Mouse (Mus musculus) kidney, adult 8-10 months (tissue): ENCODE data around the gene Nrxn1.
"Not testable (repeated sequence)": the region's sequence is repeated elsewhere in the genome, so short reads cannot be mapped to it uniquely, and the experiment has no call there.

ENCODE experiments used
- DNase-seq, 2 experiments: peaks; one replicate each; pipeline ENCODE4 v3.0.0; 2022

The Nrxn1 gene

DNA sequence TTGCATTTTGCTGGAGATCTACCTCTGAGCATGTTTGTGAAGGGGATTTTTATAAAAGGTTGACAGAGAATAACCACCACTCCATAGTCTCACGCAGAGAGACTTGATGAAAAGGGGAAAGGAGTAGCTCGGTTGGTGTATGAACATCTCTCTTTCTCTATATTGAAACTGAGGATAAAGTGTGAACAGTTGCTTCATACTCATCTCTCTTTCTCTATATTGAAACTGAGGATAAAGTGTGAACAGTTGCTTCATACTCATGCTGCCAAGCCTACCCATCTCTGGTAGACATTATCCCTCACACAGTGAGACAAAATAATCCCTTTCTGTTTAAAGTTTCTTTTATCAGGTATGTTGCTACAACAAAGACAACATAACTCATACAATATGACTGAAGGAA lies 854.4 kb downstream of the Nrxn1 start:
- DNase-seq = no peak

DNA sequence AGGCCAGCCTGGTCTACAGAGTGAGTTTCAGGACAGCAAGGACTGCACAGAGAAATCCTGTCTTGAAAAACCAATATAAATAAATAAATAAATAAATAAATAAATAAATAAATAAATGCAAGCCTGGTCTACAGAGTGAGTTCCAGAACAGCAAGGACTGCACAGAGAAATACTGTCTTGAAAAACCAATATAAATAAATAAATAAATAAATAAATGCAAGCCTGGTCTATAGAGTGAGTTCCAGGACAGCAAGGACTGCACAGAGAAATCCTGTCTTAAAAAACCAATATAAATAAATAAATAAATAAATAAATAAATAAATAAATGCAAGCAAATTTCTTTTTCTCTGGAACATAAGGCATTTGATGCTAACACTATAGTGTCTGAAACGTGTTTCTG lies 857.2 kb downstream of the Nrxn1 start:
- DNase-seq = not testable (repeated sequence)

DNA sequence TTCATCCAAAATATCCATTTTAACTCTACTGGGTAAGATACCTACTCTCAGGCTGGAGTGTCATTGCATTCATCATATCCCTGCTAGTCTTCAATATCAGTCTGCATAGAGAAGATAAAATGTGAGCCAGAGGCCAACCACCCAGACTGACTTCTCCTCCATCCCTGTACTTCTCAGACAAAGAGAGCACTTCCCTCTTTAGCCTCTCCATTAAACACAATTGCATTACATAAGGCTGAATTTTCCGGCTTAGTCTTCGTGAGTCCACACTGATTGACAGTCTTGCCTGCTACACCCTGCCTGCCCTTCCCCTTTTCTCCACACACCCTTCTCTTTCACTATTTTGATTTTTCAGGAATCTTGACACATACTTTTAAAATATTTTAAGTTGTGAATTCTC lies 858.1 kb downstream of the Nrxn1 start:
- no peak for DNase-seq

DNA sequence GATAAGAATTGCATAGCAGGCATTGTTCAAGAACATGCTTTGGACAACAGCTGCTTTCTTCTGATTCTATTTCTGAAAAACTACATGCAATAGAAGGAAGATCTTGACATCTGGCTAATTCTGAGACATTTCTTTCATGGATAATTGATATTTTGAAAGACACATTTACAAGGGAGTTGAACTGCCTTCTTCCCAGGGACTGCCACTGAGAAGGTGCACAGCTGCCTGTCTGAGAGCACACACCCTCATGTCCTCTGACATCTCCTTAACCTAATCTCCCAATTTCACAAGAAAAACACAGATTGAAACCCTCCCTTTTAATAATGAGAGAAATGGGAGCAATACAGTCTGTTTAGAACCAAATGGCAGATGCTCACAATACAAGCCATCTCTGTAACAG lies 884.3 kb downstream of the Nrxn1 start:
- DNase-seq = no peak

DNA sequence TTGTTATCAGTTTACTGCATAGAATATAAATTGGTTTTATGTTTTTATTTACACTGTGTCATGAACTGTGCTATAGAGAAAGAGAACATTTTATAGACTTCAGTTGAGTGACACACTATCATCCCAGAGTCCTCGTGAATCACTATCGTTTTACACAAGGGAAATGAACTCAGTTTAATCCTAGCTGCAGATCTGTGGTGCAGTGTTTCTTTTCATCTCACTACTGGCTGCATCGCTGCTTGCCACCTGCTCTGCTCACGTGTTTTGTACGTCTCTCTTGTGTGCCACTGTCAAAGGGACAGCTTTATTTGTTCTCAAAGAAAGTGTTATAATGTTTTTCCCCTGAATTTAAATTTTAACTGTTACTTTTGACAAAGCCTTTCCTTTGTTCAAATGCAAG lies 885.3 kb downstream of the Nrxn1 start:
- no peak for DNase-seq

DNA sequence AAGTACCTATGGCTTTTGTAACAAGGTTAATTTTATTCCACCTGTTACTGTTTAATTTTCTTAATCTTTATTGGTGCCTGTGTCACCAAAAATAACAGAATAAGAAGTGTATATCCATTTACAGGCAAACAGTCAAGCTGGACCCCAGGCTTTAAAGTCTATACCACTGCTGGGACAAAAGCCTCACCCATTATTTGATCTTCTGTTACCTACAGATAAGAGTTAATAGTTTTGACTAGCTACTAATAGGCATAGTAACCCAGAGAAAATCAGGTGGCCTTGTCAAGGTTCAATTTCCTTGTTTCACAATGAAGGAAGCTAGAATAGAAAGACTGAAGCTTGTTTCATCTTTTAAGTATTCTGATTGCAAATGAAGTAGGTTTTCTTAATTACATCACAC lies 888.9 kb downstream of the Nrxn1 start:
- no peak for DNase-seq

DNA sequence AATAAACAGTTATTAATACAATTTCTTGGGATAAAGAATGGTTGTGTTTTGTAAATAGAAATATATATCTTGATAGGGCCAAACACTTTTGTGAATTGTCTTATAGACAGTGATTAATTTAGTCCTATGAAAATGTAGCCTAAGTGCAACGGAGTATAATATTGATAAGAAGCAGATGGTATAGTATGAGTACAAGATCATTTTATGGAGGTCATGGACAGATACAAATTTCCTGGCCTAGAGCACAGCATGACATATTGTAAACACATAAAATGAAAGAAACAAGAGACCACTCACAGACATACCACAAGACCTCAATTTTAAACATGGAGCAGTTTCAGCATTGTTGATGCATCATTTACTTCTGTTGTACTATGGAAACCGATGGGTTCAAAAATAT lies 890.1 kb downstream of the Nrxn1 start:
- DNase-seq = no peak

DNA sequence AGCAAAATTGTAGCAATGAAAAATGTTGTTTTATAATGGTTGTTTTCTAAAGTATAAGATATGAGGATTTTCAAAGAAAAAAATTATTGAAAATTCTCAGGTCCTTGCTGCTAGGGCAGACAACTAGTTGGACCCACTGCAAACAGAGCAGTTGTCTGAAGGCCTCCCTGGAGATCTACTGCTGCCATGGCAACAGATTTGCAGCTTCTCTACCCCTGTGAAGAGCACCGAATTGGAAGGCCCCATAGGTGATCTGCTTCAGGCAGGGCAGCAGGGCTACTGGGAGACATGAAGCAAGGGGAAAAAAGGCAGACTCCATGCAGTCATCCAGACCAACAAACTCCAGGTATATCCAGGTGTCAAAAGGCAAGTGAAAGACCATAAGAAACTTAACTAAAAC lies 896.1 kb downstream of the Nrxn1 start:
- no peak for DNase-seq

DNA sequence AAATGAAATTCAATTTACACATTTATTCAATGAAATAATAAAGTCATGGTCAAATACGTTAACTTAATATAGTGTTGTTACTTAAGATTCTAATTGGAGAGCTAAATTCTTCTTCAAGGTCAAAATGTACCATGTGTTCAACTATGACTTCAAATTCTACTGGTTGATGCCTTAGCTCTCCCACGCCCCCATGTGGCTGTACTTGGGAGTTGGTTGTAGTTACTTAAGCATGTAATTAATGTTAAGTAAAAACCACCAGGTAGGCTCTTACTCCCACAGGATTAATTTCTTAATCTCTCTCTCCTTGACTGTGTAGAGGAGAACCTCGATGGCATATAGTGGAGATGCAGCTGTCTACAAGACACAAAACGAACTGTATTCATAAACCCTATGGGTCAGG lies 951.3 kb downstream of the Nrxn1 start:
- DNase-seq = peak in 1 of 2 experiments; percentile 47

DNA sequence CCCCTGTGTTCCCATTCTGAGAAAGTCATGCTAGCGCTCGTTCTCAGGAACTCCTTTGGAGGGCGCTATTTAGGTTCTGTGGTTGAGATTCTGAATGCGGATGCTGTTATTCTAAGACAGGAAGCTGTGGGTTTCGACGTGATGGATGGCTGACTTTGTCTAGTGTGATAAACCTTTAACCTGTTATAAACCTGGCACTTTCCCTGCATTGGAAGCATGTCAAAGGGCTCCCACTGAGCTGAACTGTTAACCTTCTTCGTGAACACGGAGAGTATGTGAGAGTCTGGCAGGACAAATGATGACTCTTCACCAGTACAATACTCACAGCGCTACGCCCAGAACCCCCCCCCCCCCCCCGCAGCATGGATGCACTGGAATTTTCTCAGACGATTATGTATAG lies 962.0 kb downstream of the Nrxn1 start:
- DNase-seq = no peak

DNA sequence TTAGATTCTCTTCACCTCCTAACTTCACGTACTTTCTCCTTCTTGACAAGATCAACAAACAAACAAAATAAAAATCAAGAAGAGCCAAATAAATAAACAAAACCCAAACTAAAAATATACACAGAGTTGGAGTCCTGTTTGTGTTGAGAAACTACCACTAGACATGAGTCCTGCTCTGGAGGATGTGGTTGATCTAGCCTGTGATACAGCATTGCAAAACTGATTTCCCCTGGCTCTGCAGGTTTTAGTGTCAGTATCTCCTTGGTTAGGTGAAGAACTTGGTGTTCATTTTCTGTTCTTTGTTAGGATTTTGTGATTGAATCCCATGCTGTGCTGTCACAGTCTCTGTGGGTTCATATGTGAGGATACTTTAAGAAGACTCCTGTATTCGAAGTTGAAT lies 963.7 kb downstream of the Nrxn1 start:
- no peak for DNase-seq

DNA sequence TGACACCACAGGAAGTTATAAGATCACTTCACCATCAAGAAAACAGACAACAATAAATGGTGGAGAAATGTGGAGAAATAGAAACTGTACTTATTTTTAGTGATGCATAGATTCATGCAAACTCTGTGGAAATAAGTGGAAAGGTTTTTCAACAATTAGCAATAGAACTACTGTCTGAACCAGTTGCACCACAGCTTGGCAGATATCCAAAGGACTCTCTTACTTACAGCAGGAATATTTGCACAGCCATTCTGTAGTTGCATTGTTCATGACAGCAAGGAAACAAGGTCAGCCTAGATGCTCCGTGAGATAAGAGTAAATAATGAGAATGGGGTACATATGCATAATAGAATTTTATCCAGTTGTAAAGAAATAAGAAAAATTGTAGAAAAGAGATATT lies 965.3 kb downstream of the Nrxn1 start:
- DNase-seq = no peak

DNA sequence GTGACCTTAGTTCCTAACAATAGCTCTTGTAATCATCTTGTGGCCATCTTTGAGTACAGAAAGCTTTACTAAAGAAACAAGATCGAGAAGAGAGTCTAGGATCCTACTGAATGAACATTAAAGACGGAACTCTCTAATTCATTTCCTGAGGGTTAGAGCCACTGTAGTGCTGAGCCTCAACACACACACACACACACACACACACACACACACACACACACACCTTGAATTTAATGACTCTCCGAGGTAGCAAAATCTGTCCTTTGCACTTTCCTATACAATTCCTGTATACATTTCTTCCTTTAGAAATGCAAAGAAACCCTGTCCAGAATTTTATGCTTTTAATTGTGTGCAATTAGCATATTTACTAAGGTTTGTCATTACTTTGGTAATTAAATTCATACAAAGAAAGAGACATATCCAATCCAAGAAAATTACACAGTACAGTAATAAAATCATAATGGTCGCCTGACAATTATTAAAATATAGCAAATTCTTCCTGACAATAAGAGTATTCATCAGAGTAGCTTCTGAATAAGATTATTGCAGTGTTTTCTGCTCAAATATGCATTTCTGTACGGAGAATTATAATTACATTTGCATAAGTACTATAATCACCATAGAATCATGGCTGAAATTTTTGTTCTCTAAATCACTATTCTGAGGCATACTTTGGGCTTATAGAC lies 969.9 kb downstream of the Nrxn1 start:
- DNase-seq = no peak

DNA sequence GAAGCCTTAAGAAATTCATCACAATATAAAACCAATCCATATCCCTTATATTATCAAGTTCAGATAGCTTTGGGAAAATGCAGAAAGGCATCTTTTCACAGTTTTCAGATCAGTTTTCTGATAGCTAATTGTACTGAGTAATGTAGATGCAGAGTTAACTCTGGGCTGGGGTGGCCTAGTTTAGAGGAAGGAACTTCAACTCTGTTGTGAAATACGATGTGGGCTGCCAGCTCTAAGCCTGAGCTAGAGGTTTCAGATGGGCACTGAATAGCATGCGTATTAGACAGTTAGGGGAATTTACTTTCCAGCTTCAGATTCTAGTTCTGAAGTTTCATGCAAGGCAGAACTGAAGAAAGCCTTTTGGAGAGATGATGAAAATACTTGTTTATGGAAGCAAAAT lies 976.6 kb downstream of the Nrxn1 start:
- no peak for DNase-seq

DNA sequence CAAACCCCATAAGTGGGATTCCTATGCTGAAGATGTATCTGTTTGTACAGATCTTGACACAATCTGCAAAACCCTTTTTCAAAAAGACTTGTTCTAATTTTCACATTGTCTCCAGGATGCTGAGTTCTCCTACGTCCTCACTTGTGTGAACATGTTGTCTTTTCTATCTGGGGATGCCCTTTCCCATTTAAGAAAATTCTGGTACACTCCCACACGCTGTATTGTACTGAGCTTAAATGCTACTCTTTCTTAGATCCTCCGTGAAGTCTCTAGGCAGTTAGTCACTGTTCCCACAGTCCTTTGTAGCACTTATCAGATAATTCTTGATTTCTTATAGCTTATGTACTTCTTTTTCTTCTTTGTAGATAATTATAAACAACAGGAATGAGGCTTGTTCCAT lies 997.9 kb downstream of the Nrxn1 start:
- DNase-seq = no peak

DNA sequence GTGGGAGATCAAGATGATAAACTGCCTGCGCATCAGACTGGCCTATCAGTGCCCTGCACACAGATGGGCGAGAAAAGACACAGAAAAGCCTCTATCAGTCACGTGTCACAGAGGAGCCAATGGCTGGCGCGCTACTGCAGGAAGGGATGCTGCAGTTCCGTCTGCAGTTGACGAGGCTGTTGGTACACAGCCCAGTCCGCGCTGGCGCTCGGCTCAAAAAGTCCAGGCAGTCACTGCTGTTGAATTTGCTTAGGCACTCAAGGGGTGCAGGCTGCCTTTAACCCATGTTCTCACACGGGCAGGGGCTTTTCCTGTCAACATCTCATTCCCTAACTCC lies 1004.6 kb downstream of the Nrxn1 start:
- peak in 1 of 2 experiments; percentile 0 for DNase-seq

DNA sequence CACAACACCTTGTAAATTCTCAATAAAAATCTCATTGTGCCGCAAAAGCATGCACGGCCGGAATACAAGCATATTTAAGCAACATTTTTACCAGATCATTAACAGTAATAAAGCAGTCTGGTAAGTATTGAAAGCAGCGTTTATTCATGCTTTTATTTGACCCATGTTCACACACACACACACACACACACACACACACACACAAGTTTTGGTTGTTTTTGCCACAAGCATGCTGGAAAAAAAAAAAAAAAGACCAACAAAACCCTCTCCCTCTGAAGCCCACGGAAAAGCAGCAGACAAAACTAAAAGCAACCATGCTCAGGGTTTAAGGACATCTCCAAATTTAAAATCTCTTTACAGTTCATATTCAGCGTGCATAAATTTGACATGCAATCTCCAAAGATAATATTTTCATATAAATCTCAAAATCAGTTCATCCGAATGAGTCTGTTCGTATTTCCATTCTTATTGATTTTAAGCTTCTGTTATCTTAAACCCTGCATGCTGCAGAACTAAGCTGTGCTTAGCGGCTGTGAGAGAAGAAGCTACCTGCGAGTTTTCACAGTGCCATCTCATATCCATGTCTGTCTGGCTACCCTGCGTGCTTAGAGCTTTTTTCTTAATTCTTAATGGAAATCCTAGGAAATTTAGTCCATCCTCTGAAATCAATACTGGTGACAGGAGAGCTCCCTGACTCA lies 1005.1 kb downstream of the Nrxn1 start:
- no peak for DNase-seq

DNA sequence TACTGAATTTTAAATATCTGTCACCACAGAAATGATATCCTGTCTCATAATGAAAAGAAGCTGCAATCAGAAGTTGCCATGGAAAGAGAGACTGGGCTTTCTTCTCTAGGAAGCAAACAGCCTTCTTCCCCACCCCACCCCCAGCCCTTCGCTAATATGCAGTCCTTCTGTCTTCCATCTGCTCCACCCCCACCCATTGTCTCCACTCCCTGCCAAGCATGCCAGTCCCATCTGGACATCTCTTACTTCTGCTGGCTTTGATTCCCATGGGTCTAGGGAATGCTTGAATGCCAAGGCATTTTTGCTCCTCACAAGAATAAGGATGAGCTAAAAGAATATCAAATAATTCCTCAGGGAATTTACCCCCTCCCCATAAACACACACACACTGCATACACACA lies 1006.0 kb downstream of the Nrxn1 start:
- no peak for DNase-seq

DNA sequence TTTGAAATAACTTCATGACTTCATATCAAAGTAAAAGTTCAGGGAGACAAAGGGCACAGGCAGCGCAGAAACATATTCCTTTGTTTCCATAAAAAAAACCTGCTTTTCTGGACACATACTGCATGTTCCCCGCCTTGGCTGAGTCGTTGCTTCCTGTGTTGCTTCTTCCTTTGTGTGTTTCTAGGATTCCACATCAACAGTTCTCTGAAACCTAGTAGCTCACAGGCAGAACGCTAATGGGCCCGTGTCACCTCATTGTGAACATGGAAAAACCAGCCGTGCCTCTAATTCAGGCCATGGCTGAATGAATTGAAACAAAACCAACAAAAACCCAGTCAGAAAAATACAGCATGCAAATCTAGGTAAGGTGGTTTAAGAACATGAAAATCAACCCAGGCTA lies 1013.9 kb downstream of the Nrxn1 start:
- no peak for DNase-seq

DNA sequence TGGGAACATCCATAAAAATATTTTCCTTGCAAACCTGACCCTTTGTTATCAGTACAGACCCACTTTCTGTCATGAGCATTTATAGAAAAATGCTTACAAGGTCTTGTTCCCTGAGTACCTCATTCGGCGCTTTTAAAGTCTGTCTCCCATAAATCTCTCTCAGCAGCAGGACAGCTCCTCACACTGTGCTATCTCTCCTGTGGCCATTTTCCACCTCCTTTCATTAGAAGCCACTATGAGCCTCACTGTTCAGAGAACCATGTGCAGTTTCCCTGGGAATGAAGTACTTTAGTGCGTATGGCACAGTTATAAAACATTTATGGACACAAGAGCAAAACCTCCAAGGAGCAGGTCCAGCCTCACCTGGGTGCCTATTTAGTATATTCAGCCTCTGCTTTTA lies 1014.4 kb downstream of the Nrxn1 start:
- DNase-seq = no peak

DNA sequence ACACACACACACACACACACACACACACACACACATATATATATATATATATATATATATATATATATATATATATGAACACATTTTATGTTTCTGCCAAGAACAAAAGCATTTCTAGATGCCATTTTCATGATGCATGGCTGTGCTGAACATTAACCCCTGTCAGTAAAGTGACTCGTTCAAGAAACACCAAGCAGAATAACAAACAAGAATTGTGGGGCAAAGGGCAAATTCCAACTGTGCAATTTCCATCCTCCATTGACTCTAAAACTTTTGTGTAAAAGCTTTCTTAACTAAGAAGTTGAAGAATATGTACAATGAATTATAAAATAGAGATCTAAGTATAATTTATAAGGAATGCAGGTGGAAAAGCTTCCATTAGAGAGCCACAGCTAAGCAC lies 1030.0 kb downstream of the Nrxn1 start:
- DNase-seq = peak; percentile 30 to 33

DNA sequence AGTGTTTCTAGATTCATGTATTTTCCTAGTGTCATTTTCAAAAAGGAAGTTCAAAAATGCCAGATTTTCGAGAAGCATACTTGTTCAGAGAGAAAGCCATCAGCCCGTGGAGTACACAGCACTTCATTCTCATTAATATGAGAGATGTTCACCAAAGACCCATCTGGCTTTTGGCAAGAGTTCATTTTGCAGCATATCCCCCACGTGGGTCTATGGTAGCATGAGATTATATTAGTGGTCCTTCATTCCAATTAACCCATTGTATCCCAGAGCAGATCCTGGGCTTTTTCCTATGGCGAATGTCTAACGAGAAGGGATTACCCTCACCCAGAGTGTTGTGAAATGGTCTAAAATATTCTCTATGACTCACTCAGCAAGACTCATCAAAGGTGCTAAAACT lies 1032.0 kb downstream of the Nrxn1 start:
- no peak for DNase-seq

DNA sequence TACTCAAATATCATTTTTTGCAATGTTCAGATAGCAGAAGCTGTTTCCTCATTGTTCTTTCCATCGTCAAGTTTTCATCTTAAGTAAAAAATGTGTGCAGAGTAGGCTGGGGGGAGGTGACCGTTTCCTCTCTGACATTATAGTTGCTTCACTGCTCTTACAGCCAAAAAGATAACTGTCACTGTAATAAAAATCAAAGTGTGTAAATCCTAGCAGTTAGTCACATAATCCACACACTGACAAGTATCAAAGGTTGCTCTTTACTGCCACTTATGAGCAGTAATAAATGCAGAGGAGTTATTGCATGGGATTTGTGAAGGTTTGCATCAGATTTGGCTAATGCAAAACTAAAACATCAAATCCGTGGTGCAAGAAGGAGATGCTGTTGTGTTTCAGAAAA lies 1032.7 kb downstream of the Nrxn1 start:
- no peak for DNase-seq

DNA sequence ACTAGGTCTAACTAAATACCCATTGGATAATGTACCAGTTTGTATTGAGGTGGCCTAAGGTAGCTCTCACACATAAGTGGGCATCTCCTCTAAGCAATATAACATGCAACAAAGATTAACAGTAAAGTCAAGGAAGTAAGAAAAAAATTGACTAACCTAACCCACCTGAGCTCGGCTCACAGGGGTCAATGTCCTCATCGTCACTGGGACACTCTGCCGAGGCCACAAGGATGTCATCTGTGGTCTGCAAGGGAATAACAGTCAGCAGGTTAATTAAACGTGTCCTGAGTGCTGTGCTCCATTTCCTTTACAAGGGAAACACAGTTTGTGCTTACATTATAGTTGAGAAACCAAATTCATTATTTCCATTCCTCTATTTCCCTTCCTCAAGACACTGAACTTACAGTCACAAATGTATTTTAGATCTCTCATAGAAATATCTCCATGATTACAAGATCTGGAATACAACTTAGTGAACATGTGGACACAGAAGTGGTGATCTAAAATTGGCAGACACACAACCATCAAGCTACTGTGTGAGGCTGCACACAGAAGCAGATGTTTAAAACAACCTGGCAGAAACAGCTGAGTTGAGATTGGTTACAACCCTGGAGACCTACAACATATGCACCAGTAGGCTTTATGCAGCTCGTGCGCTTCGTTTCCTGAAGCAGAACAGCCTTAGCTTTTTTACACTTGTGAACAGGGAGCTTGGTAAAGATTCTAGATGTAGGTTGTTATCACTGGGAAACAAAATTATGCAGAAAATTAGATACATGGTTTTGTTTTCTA lies 1033.4 kb downstream of the Nrxn1 start:
- DNase-seq = no peak
